Mouse (Mus musculus): ENCODE measurements at regions not wholly inside any gene's neighbourhood (a gene's known extent, or its start where the extent isn't known, plus 50 kb on each side); places are given as distances from the start of the nearest gene placed in this dataset.

DNA sequence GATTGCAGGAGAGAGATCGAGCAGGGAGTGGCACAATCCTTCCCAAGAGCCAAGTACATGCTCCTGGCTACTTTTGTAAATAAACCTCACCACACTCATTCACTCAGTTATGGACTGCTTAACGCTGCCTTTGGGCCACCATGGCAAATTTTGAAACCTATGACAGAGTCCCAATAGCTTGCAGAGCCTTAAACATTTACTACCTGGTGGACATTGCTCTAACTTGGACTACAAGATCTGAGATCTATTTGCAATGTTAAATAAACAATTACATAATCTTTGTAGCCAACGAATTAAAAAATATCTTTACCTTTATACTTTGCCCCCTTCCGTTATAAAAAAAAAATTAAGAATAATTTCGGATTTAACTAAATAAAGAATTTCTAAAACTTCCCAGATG lies 104.9 kb downstream of the Tmco5 start:
- Histone ChIP-seq H3K4me2 (replicated peaks) (no peak overlapping the region), H3K4me1 (replicated peaks) (peaks cover 21% of the 10 kb centered on the region), H3K27me3 (no peaks in the 10 kb centered on the region), H3K9ac (replicated peaks) (no peak overlapping the region), H3K9me3 (peaks cover 2% of the 10 kb centered on the region; the same call in 1 of the 2 replicates), H3K4me3 (replicated peaks) (no peak overlapping the region), H3K27ac (no peak overlapping the region), H3K36me3 (no peaks in the 10 kb centered on the region)
- no peak for ATAC-seq
- WGBS = 92% methylated on average over 5 of the region's 5 CpGs

DNA sequence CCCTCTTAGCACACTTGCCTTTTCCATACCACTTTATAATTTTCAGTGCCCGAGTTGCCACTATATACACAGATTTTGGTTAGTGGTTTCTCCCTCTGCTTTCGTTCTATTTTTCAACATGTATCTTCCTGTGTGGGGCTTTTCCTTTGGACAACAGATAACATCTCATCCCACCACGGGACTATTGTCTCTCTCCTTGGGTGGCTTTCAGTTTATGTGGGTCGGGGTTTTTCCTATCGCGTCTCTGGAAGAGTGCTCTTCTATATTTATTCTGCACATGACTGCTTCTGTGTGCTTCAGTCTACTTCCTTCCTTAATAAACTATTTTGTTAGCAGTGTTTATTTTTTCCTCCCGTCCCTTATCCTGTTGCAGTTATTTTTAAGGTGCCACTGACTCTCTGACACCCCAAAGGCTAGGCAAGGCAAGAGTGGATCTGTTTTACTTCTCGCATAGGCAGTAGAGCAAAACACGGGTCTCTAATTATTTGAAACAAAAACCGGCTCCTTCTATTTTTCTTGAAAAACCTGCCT lies 105.4 kb downstream of the Tmco5 start:
- Histone ChIP-seq H3K27me3 (no peaks in the 10 kb centered on the region), H3K36me3 (no peaks in the 10 kb centered on the region), H3K4me2 (replicated peaks) (no peak overlapping the region), H3K27ac (no peak overlapping the region), H3K9ac (replicated peaks) (no peak overlapping the region), H3K4me3 (replicated peaks) (no peak overlapping the region), H3K4me1 (replicated peaks) (peaks cover 18% of the 10 kb centered on the region), H3K9me3 (peaks cover 2% of the 10 kb centered on the region; the same call in 1 of the 2 replicates)
- WGBS = 72% methylated on average over 10 of the region's 10 CpGs
- no peak for ATAC-seq

DNA sequence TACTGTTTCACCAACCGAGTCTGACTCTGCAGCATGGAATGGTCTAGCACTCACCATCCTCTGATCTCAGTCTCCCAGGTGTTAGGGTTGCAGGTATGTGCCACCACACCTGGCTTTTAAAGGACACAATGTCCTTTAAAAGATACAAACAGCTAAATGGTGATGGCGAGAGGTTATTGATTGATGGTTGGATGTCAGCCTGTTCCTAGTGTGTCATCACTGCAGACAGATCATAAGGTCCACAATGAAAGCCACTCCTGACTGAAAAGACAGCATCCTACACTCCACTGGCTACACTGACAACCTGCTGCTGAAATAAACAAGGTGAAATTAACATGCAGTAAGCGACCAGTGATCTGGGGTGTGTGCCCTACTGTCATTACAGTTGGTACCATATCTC lies 106.1 kb downstream of the Tmco5 start:
- no peak overlapping the region for H3K4me2 ChIP-seq (replicated peaks)
- no peak overlapping the region for H3K9ac ChIP-seq (replicated peaks)
- H3K36me3 ChIP-seq = no peaks in the 10 kb centered on the region
- H3K4me1 ChIP-seq (replicated peaks) = peaks cover 11% of the 10 kb centered on the region
- no peak overlapping the region for H3K4me3 ChIP-seq (replicated peaks)
- no peaks in the 10 kb centered on the region for H3K27me3 ChIP-seq
- no peak overlapping the region for H3K27ac ChIP-seq
- WGBS = 84% methylated on average over 3 of the region's 3 CpGs
- H3K9me3 ChIP-seq = peaks cover 2% of the 10 kb centered on the region; the same call in 1 of the 2 replicates
- ATAC-seq = no peak

DNA sequence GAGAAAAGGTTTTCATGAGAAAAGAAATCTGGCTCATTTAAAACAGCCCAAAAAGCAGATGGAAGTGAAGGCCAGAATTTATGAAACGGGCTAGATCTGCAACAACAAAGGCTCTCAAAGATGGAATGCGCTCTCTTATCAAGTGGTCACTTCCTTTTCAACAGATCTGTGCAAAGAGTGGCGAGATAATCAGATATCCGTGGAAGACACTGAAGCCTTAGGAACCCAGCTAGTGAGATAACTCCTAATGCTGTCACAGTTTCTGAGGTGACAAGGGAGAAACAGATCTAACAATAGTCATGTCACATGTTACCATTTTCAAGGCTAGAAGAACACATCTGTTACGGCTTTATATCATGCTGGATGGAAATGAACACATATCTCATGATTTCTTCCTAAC lies 107.1 kb downstream of the Tmco5 start:
- H3K27ac ChIP-seq = no peak overlapping the region
- ATAC-seq = no peak
- H3K4me2 ChIP-seq (replicated peaks) = no peak overlapping the region
- H3K4me3 ChIP-seq (replicated peaks) = no peak overlapping the region
- no peak overlapping the region for H3K9ac ChIP-seq (replicated peaks)
- H3K36me3 ChIP-seq = no peaks in the 10 kb centered on the region
- 73% methylated on average over 5 of the region's 5 CpGs for WGBS
- no peaks in the 10 kb centered on the region for H3K27me3 ChIP-seq
- peaks cover 2% of the 10 kb centered on the region; the same call in 1 of the 2 replicates for H3K9me3 ChIP-seq
- H3K4me1 ChIP-seq (replicated peaks) = peaks cover 3% of the 10 kb centered on the region

DNA sequence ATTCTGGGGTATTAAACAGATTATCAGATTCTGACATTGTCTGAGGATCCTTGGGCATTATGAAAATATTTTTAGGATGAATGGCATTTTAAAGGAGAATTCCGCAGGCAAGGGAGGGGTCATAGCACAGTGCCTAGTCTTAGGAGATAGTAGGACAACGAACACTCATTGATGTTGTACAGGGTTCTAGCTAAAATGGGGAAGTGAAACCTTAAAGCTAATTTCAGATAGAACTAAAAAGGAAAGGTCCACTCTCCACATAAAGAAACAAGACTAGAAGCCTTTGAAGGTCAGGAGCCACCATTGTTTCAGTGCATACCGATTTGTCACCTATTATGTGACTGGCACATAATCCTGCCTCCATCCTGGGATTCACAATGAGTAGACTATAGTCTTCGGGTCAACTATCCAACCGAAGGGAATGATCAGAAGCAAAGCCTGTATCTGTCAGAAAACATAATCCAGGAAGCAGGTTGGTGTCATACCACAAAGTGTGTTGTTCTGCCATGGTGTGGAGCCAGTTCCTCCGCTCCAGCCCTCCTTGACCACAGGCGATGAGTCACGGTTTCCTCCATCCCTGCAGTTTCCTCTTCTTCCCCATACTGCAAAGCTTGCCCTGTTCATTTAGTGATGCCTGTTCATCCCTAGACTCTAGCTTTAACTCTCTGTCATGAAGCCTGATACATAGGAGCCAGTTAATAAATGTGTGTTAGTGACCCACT lies 110.6 kb downstream of the Tmco5 start:
- Histone ChIP-seq H3K4me1 (replicated peaks) (no peaks in the 10 kb centered on the region), H3K4me2 (replicated peaks) (no peak overlapping the region), H3K36me3 (no peaks in the 10 kb centered on the region), H3K9ac (replicated peaks) (no peak overlapping the region), H3K9me3 (no peaks in the 10 kb centered on the region), H3K27ac (no peak overlapping the region), H3K4me3 (replicated peaks) (no peak overlapping the region), H3K27me3 (no peaks in the 10 kb centered on the region)
- ATAC-seq = no peak
- WGBS = 91% methylated on average over 8 of the region's 8 CpGs

DNA sequence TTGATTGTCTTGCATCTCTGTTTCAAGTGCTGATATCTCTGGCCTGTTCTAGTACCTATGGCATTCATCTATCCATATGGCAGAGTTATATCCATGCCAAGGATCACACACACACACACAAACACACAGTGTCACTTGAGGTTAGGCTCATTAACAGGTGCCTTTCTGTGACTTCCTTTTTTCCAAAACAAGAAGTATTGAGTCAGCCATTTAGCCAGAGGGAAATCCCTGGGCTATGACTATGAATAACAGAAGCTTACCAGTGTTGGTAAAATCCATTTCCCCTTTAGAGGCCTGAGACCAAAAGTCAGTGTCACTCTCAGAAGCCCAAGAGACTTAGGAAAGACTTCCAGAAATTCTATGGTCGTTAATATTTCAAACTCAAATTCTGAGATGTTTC lies 111.6 kb downstream of the Tmco5 start:
- ATAC-seq = no peak
- no peak overlapping the region for H3K4me2 ChIP-seq (replicated peaks)
- H3K27ac ChIP-seq = no peak overlapping the region
- no peaks in the 10 kb centered on the region for H3K36me3 ChIP-seq
- no peaks in the 10 kb centered on the region for H3K9me3 ChIP-seq
- no peak overlapping the region for H3K9ac ChIP-seq (replicated peaks)
- 86% methylated on average over 1 of the region's 1 CpGs for WGBS
- no peaks in the 10 kb centered on the region for H3K4me1 ChIP-seq (replicated peaks)
- H3K27me3 ChIP-seq = no peaks in the 10 kb centered on the region
- no peak overlapping the region for H3K4me3 ChIP-seq (replicated peaks)

DNA sequence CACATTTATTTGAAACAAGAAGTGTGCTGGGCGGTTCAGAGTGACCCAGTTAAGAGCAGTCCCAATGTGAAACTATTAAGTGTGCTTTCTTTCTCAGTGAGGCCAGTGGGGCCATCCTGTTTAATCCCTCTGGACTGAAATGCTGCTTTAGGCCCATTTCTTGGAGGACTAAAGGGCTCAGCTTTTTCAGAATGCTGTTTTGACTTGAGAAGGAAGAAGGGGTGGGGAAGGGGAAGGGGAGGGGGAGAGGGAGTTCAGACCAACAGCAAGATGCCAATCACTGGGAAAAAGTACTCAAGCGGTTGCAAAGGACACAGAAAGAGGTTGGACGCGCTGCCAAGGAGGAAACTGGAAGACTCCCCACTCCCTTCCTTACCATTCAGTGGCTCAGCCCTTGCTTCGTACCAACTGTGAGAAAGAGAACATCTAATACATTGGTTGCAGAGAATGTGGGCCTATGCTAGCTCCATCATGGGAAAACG lies 113.1 kb downstream of the Tmco5 start:
- no peak overlapping the region for H3K27ac ChIP-seq
- no peaks in the 10 kb centered on the region for H3K9me3 ChIP-seq
- no peak for ATAC-seq
- no peaks in the 10 kb centered on the region for H3K36me3 ChIP-seq
- 51% methylated on average over 6 of the region's 6 CpGs for WGBS
- H3K4me3 ChIP-seq (replicated peaks) = no peak overlapping the region
- H3K9ac ChIP-seq (replicated peaks) = no peak overlapping the region
- H3K4me1 ChIP-seq (replicated peaks) = no peaks in the 10 kb centered on the region
- no peaks in the 10 kb centered on the region for H3K27me3 ChIP-seq
- H3K4me2 ChIP-seq (replicated peaks) = no peak overlapping the region

DNA sequence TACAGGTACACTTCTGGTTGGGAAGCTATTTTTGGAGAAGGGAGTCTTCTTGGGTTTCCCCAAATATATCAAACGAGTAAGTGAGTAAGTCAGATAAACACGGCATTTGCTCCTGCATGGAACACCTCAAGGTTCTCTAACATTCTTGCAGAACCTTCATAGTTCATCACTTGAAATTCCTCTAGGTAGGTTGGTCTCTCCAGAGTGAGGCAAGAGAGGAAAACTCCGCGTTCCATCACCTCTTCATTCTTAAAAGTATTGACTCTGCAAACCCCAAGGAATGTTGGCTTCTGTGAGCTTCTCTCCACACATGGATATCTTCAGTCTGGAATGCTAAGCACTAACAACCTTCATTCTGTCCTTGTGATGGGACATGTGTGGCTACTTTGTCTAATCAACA lies 115.2 kb downstream of the Tmco5 start:
- WGBS = 94% methylated on average over 4 of the region's 4 CpGs
- no peak overlapping the region for H3K9ac ChIP-seq (replicated peaks)
- H3K9me3 ChIP-seq = no peaks in the 10 kb centered on the region
- H3K4me2 ChIP-seq (replicated peaks) = no peak overlapping the region
- H3K27ac ChIP-seq = no peak overlapping the region
- no peak for ATAC-seq
- no peaks in the 10 kb centered on the region for H3K36me3 ChIP-seq
- H3K4me3 ChIP-seq (replicated peaks) = no peak overlapping the region
- no peaks in the 10 kb centered on the region for H3K27me3 ChIP-seq
- no peaks in the 10 kb centered on the region for H3K4me1 ChIP-seq (replicated peaks)

DNA sequence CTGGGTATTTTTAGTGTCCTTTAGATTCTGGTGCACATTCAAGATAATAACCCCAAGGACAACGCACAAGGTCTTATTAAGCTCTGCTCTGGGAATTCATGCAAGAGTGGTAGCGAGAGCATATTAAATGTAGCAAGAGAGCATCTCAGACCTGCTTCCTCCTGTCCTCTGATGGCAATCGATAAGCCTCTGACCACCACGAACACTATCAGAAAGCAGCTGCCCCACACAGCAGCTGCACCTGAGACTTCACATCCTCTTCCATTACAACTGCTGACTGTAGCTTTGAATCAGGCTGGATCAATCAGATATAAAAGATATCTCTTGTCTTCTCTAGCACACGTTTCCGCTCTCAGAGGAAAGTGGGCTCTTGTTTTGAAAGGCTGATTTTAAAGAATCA lies 117.8 kb downstream of the Tmco5 start:
- ATAC-seq = peak; percentile 67; the same call in 1 of the 2 replicates
- no peak overlapping the region for H3K9ac ChIP-seq (replicated peaks)
- H3K9me3 ChIP-seq = no peaks in the 10 kb centered on the region
- H3K4me2 ChIP-seq (replicated peaks) = no peak overlapping the region
- 68% methylated on average over 6 of the region's 6 CpGs for WGBS
- no peaks in the 10 kb centered on the region for H3K36me3 ChIP-seq
- H3K27ac ChIP-seq = 0 out of 2 replicates have a peak overlapping the region, but pooled peaks have one; percentile 15
- H3K4me3 ChIP-seq (replicated peaks) = no peak overlapping the region
- no peaks in the 10 kb centered on the region for H3K27me3 ChIP-seq
- H3K4me1 ChIP-seq (replicated peaks) = no peaks in the 10 kb centered on the region

DNA sequence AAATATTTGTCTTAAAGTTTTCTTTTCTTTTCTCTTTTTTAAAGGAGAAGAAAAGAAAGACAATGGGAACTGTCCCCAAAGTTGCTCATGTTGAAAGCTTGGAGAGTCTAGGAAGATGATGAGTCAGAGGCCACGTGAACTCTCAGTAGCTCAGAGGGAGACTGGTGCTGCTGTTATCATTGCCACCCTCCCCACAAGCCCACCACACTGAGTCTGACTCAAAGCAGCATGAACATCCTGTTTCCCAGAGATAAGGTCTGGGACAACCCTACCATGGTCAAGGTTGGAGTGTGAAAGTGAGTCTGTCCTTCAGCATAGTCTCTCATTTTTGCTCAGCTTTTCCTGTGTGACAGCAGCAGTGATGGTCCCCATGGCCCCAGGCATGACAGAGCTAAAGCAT lies 120.3 kb downstream of the Tmco5 start:
- no peak overlapping the region for H3K27ac ChIP-seq
- H3K4me1 ChIP-seq (replicated peaks) = no peaks in the 10 kb centered on the region
- no peak overlapping the region for H3K9ac ChIP-seq (replicated peaks)
- H3K4me3 ChIP-seq (replicated peaks) = no peak overlapping the region
- no peaks in the 10 kb centered on the region for H3K9me3 ChIP-seq
- 74% methylated on average over 1 of the region's 1 CpGs for WGBS
- H3K4me2 ChIP-seq (replicated peaks) = no peak overlapping the region
- no peaks in the 10 kb centered on the region for H3K36me3 ChIP-seq
- no peaks in the 10 kb centered on the region for H3K27me3 ChIP-seq
- ATAC-seq = no peak

DNA sequence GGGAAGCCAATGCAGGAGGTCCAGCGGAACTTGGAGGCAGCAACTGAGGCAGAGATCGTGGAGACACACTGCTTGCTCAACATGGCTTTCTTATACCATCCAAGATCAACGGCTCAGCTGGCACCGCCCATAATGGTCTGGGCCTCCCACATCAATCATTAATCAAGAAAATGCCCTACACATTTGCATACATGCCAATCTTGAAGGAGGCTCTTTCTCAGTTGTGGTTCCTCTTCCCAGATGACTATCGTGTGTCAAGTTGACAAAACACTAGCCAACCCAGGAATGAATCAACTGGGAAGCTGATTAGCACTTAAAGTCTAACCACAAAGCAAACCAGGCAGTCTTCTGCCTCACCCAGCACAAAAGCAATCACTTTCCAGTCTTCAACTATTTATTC lies 121.1 kb downstream of the Tmco5 start:
- Histone ChIP-seq H3K4me3 (replicated peaks) (no peak overlapping the region), H3K9me3 (no peaks in the 10 kb centered on the region), H3K27ac (no peak overlapping the region), H3K36me3 (no peaks in the 10 kb centered on the region), H3K27me3 (no peaks in the 10 kb centered on the region), H3K9ac (replicated peaks) (no peak overlapping the region), H3K4me1 (replicated peaks) (no peaks in the 10 kb centered on the region), H3K4me2 (replicated peaks) (no peak overlapping the region)
- 83% methylated on average over 5 of the region's 5 CpGs for WGBS
- no peak for ATAC-seq

DNA sequence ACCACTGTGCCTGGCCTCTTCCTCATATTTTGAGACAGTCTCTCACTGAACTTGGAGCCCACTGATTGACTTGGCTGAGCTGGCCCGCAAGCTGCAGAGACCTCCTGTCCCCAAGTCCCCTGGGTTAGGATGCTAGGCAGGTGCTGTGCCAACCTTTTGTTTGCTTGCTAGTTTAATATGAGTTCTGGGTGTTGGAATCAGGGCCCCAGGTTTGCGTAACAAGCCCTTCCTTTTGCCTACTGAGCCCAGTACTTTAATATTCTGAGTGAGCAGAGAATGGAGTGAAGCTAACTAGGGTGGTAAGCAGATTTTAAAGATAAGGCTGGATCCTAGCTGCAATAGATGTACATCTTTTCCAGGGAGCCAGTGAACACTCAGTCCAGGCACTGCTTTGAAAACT lies 117.2 kb upstream of the Spred1 start:
- Histone ChIP-seq H3K9ac (replicated peaks) (no peak overlapping the region), H3K36me3 (no peaks in the 10 kb centered on the region), H3K9me3 (no peaks in the 10 kb centered on the region), H3K4me1 (replicated peaks) (no peaks in the 10 kb centered on the region), H3K27me3 (no peaks in the 10 kb centered on the region), H3K4me3 (replicated peaks) (no peak overlapping the region), H3K4me2 (replicated peaks) (no peak overlapping the region), H3K27ac (no peak overlapping the region)
- 93% methylated on average over 2 of the region's 2 CpGs for WGBS
- ATAC-seq = no peak

DNA sequence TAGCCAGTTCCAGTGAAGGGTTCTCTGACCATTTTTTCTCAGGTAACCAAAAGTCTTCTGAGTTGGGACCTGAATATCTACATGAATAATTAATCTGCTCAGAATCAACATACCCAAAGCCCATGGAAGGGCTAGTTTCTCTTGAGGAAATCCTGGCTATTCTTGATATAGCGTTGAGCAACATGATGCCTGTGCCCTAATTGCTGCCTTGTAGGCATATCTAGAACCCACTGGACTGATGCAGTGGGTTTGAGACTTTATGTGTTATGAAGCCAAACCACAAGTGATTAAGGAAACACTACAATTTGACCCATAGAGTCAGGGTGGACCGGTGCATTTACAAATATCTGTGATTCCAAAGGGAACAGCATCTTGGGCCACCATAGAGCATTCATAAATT lies 114.3 kb upstream of the Spred1 start:
- H3K9me3 ChIP-seq = no peaks in the 10 kb centered on the region
- no peak overlapping the region for H3K9ac ChIP-seq (replicated peaks)
- no peak overlapping the region for H3K4me2 ChIP-seq (replicated peaks)
- H3K4me3 ChIP-seq (replicated peaks) = no peak overlapping the region
- H3K27ac ChIP-seq = no peak overlapping the region
- WGBS = 96% methylated on average over 2 of the region's 2 CpGs
- no peaks in the 10 kb centered on the region for H3K36me3 ChIP-seq
- no peak for ATAC-seq
- H3K4me1 ChIP-seq (replicated peaks) = no peaks in the 10 kb centered on the region
- no peaks in the 10 kb centered on the region for H3K27me3 ChIP-seq

Measured in midbrain, embryonic 13.5 days (tissue).